ENCODE assay signal across 21 mouse cellular contexts in genomic region chr9:16029066-16029465, GRCm38 (mm10).
A peak's percentile ranks its signal among the peaks of the same experiment; 100 is the strongest.
DNase-seq lines count a peak whose midpoint lies in the region; ATAC-seq and TF ChIP-seq lines count a peak whose summit lies in the region.
"Had no signal": no experiment of that assay in that cellular context is flagged by ENCODE, and none has a peak within 500 bp of the region (broad histone marks: within the 10 kb centered on the region; RNA-seq: fewer than 3 reads in every experiment).

No protein-coding gene starts in this region.

- no peak overlapping the region for H3K9ac ChIP-seq in embryonic facial prominence, embryonic 14.5 days (ENCODE audit: low read depth, low read length)
- H3K9ac ChIP-seq in heart, postnatal 0 days (replicated peaks; ENCODE audit: low read depth, low read length), result no peak overlapping the region
- H3K9ac ChIP-seq in midbrain, embryonic 11.5 days (ENCODE audit: low read length), result no peak overlapping the region
- H3K9ac ChIP-seq: embryonic facial prominence, embryonic 12.5 days; heart, embryonic 15.5 days; midbrain, embryonic 15.5 days had no signal

- no peak overlapping the region for H3K4me3 ChIP-seq in embryonic facial prominence, embryonic 14.5 days (ENCODE audit: low read depth, low read length)
- H3K4me3 ChIP-seq in embryonic facial prominence, embryonic 10.5 days, result no peak overlapping the region
- no peak overlapping the region for H3K4me3 ChIP-seq in heart, postnatal 0 days (ENCODE audit: low read depth, low read length)
- H3K4me3 ChIP-seq in midbrain, embryonic 11.5 days (ENCODE audit: low read depth, low read length), result no peak overlapping the region
- H3K4me3 ChIP-seq in midbrain, embryonic 10.5 days, result no peak overlapping the region
- H3K4me3 ChIP-seq: embryonic facial prominence, embryonic 12.5 days; heart, embryonic 15.5 days; hindbrain, embryonic 10.5 days; limb, embryonic 10.5 days; midbrain, embryonic 15.5 days had no signal

- no peak for DNase-seq in embryonic facial prominence, embryonic 14.5 days (ENCODE audit: low spot score)
- no peak for DNase-seq in embryonic facial prominence, embryonic 10.5 days (ENCODE audit: low spot score)
- no peak for DNase-seq in heart, postnatal 0 days (ENCODE audit: low spot score)
- no peak for DNase-seq in heart, postnatal 25 days (ENCODE audit: low spot score)
- DNase-seq in midbrain, embryonic 11.5 days (ENCODE audit: low spot score, missing footprints), result peak; percentile 60
- DNase-seq in midbrain, embryonic 10.5 days (ENCODE audit: low spot score), result no peak
- peak; percentile 77 for DNase-seq in telencephalon, adult 2 months (ENCODE audit: low read depth, low spot score)
- no peak for DNase-seq in ovary, postnatal 10 days (ENCODE audit: low spot score)
- DNase-seq: adrenal gland, adult 2 months; cerebellum, adult 9-10 months; kidney, adult 8-10 months; lung, adult 18-20 months; lung, postnatal 14 days; retina, postnatal 1 day; thymus, postnatal 14 days had no signal

- H3K36me3 ChIP-seq in embryonic facial prominence, embryonic 14.5 days (ENCODE audit: control insufficient read depth, insufficient read depth, low read length), result no peaks in the 10 kb centered on the region
- no peaks in the 10 kb centered on the region for H3K36me3 ChIP-seq in embryonic facial prominence, embryonic 10.5 days (replicated peaks)
- no peaks in the 10 kb centered on the region for H3K36me3 ChIP-seq in heart, postnatal 0 days (replicated peaks; ENCODE audit: control insufficient read depth, insufficient read depth, low read length)
- no peaks in the 10 kb centered on the region for H3K36me3 ChIP-seq in midbrain, embryonic 11.5 days (ENCODE audit: control insufficient read depth, insufficient read depth, low read length)
- peaks cover 9% of the 10 kb centered on the region for H3K36me3 ChIP-seq in midbrain, embryonic 10.5 days
- H3K36me3 ChIP-seq: embryonic facial prominence, embryonic 12.5 days; heart, embryonic 15.5 days; hindbrain, embryonic 10.5 days; limb, embryonic 10.5 days; midbrain, embryonic 15.5 days had no signal

- no peak overlapping the region for H3K4me2 ChIP-seq in embryonic facial prominence, embryonic 14.5 days (ENCODE audit: low read depth, low read length)
- no peak overlapping the region for H3K4me2 ChIP-seq in heart, postnatal 0 days (ENCODE audit: low read depth, low read length)
- H3K4me2 ChIP-seq in midbrain, embryonic 11.5 days, result no peak overlapping the region
- H3K4me2 ChIP-seq: embryonic facial prominence, embryonic 12.5 days; heart, embryonic 15.5 days; liver, embryonic 11.5 days; midbrain, embryonic 15.5 days had no signal

- peak overlapping the region; percentile 34; the same call in 1 of the 2 replicates for H3K27ac ChIP-seq in embryonic facial prominence, embryonic 14.5 days (replicated peaks; ENCODE audit: low read depth, low read length)
- no peak overlapping the region for H3K27ac ChIP-seq in embryonic facial prominence, embryonic 10.5 days (replicated peaks)
- 0 out of 2 replicates have a peak overlapping the region, but pooled peaks have one; percentile 69 for H3K27ac ChIP-seq in heart, postnatal 0 days (ENCODE audit: low read depth)
- H3K27ac ChIP-seq in midbrain, embryonic 11.5 days (ENCODE audit: low read depth, low read length), result no peak overlapping the region
- no peak overlapping the region for H3K27ac ChIP-seq in midbrain, embryonic 10.5 days (replicated peaks)
- H3K27ac ChIP-seq: hindbrain, embryonic 10.5 days; midbrain, embryonic 15.5 days had no signal

- no peaks in the 10 kb centered on the region for H3K9me3 ChIP-seq in embryonic facial prominence, embryonic 14.5 days (ENCODE audit: control insufficient read depth, low read length)
- no peaks in the 10 kb centered on the region for H3K9me3 ChIP-seq in embryonic facial prominence, embryonic 10.5 days
- no peaks in the 10 kb centered on the region for H3K9me3 ChIP-seq in heart, postnatal 0 days (replicated peaks; ENCODE audit: control insufficient read depth, low read length)
- H3K9me3 ChIP-seq in midbrain, embryonic 11.5 days (ENCODE audit: control insufficient read depth, low read length), result no peaks in the 10 kb centered on the region
- H3K9me3 ChIP-seq in midbrain, embryonic 10.5 days (replicated peaks), result no peaks in the 10 kb centered on the region
- H3K9me3 ChIP-seq: embryonic facial prominence, embryonic 12.5 days; heart, embryonic 15.5 days; hindbrain, embryonic 10.5 days; limb, embryonic 10.5 days; midbrain, embryonic 15.5 days had no signal

- ATAC-seq in embryonic facial prominence, embryonic 14.5 days (ENCODE audit: low read depth), result no peak
- no peak for ATAC-seq in heart, postnatal 0 days (ENCODE audit: insufficient read depth, low read depth)
- no peak for ATAC-seq in midbrain, embryonic 11.5 days (ENCODE audit: low FRiP score)

- peaks cover 15% of the 10 kb centered on the region for H3K4me1 ChIP-seq in embryonic facial prominence, embryonic 14.5 days (ENCODE audit: control insufficient read depth, insufficient read depth, low read length)
- peaks cover 4% of the 10 kb centered on the region; the same call in 1 of the 2 replicates for H3K4me1 ChIP-seq in embryonic facial prominence, embryonic 10.5 days
- no peaks in the 10 kb centered on the region for H3K4me1 ChIP-seq in heart, postnatal 0 days (ENCODE audit: control insufficient read depth, insufficient read depth)
- H3K4me1 ChIP-seq in midbrain, embryonic 11.5 days (ENCODE audit: control insufficient read depth, insufficient read depth, low read length), result no peaks in the 10 kb centered on the region
- peaks cover 4% of the 10 kb centered on the region; the same call in 1 of the 2 replicates for H3K4me1 ChIP-seq in midbrain, embryonic 10.5 days
- H3K4me1 ChIP-seq: heart, embryonic 15.5 days; hindbrain, embryonic 10.5 days had no signal

- intact Hi-C loops in heart, postnatal 25 days (cut with DNase I), result loop anchor here (2.0 kb wide), 1 partner anchor 86 kb away; no protein-coding TSS in a partner anchor

- no peak for TF ChIP-seq CTCF in heart, postnatal 0 days (IDR thresholded peaks at IDR 0.05; ENCODE audit: low read depth)

- no peak for TF ChIP-seq EP300 in heart, postnatal 0 days (IDR thresholded peaks at IDR 0.05; ENCODE audit: low read depth)

- 53% methylated on average over 4 of the region's 4 CpGs for WGBS in embryonic facial prominence, embryonic 14.5 days
- WGBS in embryonic facial prominence, embryonic 10.5 days, result 86% methylated on average over 4 of the region's 4 CpGs
- 77% methylated on average over 4 of the region's 4 CpGs for WGBS in heart, postnatal 0 days
- 79% methylated on average over 4 of the region's 4 CpGs for WGBS in midbrain, embryonic 11.5 days
- WGBS in midbrain, embryonic 10.5 days, result 90% methylated on average over 4 of the region's 4 CpGs

- H3K27me3 ChIP-seq in embryonic facial prominence, embryonic 14.5 days (replicated peaks; ENCODE audit: control insufficient read depth, insufficient read depth, low read length), result no peaks in the 10 kb centered on the region
- no peaks in the 10 kb centered on the region for H3K27me3 ChIP-seq in embryonic facial prominence, embryonic 10.5 days (replicated peaks; ENCODE audit: low read depth, poor library complexity, severe bottlenecking)
- no peaks in the 10 kb centered on the region for H3K27me3 ChIP-seq in heart, postnatal 0 days (ENCODE audit: control insufficient read depth, insufficient read depth, low read length)
- no peaks in the 10 kb centered on the region for H3K27me3 ChIP-seq in midbrain, embryonic 11.5 days (ENCODE audit: control insufficient read depth, insufficient read depth, low read length)
- H3K27me3 ChIP-seq in midbrain, embryonic 10.5 days (ENCODE audit: low read depth, poor library complexity, severe bottlenecking), result no peaks in the 10 kb centered on the region
- H3K27me3 ChIP-seq: embryonic facial prominence, embryonic 12.5 days; heart, embryonic 15.5 days; midbrain, embryonic 15.5 days had no signal

Comparison
In these comparisons a context has a peak if more than half of its experiments do, and no peak if none do; other contexts are left out.
1. DNase-seq: peak in midbrain, embryonic 11.5 days (single experiment) and telencephalon, adult 2 months (single experiment); none in embryonic facial prominence, embryonic 14.5 days (single experiment), embryonic facial prominence, embryonic 10.5 days (single experiment), heart, postnatal 0 days (single experiment), heart, postnatal 25 days (single experiment), midbrain, embryonic 10.5 days (single experiment) and ovary, postnatal 10 days (single experiment).
2. H3K27ac ChIP-seq: peak in embryonic facial prominence, embryonic 14.5 days (single experiment) and heart, postnatal 0 days (single experiment); none in embryonic facial prominence, embryonic 10.5 days (single experiment), midbrain, embryonic 11.5 days (single experiment) and midbrain, embryonic 10.5 days (single experiment).